Mouse (Mus musculus): ENCODE results near the gene Vwa7.

- no peak for TF ChIP-seq CTCF (conservative IDR thresholded peaks at IDR 0.05; ENCODE audit: low read length)
- TF ChIP-seq POU5F1 (IDR thresholded peaks at IDR 0.05; ENCODE audit: borderline replicate concordance, low read length), result no peak
These were observed 31.3 kb downstream of the Vwa7 start for GRCm38 (mm10) chr17:35047688-35048087.

Measured in E14TG2a.4 (cell line).